Mouse (Mus musculus): ENCODE results near the gene Blmh.

Gene Blmh

GRCm38 (mm10) chr11:76924759-76925236, at the start of gene Blmh:
Gene Blmh, plus strand, starts transcription at chr11:76924809.
- DNase-seq (ENCODE audit: low spot score) = no peak

DNA sequence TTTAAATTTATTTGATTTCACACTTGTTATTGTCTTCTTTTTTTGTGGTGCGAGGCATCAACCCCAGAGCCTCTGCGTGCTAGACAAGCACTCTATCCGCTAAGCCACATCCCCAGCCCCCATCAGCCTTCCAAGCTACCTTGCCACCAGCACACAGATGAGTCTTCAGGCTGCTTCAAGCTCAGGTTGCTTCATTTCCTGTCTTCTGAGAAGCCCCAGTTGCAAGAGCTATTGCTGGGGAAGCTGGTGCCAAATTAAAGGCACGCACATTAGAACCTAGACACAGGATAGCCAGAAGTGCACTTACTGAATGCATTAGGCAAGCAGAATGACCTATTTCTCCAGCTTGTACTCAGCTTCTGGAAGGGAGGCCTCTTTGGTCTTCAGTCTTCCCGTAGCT, 44.8 kb upstream of the Blmh start:
- DNase-seq (ENCODE audit: low spot score) = no peak

- DNase-seq (ENCODE audit: low spot score) = no peak
These were observed 40.2 kb upstream of the Blmh start for GRCm38 (mm10) chr11:76884451-76884850.

DNA sequence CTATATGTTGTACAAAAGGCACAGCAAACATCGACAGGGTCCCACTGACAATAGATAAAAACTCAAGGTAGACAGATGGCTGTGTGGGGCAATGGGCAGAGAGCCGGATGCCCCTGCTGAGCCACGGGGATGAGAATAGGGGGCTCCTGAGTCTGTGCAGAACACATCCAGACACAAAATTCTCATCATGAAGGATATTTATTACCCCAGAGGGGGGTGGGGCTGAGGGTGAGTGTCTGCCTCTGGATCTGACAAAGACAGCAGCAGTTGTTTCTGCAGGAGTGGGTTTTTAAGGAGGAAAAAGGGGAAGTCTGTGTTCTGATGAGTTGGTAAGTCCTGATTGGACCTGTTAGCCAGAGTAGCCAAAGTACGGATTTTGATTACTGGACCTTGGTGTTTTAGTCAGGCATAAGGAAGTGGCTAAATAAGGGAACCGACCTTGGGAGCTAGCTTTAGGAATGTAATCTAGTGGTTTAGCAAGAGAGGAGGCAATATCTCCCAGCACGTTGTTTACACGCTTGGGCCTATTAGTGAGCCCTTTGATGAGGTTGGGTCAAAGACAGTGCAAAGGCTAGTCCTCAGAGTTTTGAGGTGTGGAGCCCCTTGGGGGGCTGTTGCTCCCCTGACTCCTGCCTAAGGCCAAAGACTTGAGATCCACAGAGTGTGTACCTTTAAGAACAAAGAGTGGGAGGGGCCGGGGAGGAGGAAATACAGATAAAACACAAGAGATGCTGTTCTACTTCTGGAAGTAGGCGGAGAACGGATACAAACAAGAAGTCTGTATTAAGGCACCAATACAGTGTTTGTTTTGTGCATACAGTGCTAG, 35.1 kb upstream of the Blmh start:
- DNase-seq (ENCODE audit: low spot score) = peak; percentile 29

GRCm38 (mm10) chr11:76891171-76891570, 33.4 kb upstream of the Blmh start:
- no peak for DNase-seq (ENCODE audit: low spot score)

DNA sequence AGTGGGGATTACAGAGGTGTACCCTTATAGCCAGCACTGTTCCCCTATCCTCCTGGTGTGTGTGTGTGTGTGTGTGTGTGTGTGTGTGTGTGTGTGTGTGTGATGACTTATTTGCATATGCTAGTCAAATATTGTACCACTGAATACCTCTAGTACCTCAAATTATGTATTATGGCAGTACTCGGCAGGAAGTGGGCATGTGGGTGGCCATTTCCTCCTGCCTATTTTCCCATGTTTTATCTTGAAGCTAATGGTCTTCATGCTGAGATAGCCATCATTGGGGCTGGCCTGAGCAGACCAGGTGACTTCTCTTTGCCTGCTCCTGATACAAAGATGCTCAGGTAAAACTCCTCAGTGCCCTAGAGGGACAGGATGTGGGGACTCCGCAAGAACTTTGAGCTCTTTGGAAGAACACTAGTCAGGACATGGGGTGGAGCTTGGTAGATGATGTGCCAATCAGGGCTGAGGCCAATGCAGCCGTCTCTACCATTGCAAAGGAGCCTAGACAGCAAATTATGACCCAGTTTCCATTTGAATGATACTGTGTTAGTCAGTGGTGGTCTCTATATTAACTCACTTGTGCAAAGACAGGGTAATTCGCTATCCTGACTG, 32.8 kb upstream of the Blmh start:
- no peak for DNase-seq (ENCODE audit: low spot score)

DNA sequence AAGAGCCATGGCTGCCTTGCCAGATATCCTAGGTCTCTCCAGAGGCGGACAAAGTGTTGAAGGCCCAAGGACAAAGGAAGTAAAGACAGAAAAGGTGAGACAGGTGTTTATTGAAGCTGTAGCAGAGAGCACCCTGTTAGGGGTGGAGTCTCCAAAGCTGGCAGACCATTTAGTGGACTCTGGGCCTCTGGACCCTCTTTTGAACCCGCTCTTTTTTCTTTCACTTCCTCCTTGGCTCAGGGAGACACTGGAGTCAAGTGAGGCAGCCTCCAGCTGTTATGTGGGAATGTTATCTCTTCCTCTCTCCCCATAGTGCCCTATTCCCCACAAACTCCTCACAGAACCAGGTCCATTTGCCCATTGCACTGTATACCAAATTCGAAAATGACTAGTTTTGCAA, 31.6 kb upstream of the Blmh start:
- DNase-seq (ENCODE audit: low spot score) = no peak

- DNase-seq (ENCODE audit: low spot score) = peak; percentile 64
These were observed 31.0 kb upstream of the Blmh start for GRCm38 (mm10) chr11:76893570-76893969.

DNA sequence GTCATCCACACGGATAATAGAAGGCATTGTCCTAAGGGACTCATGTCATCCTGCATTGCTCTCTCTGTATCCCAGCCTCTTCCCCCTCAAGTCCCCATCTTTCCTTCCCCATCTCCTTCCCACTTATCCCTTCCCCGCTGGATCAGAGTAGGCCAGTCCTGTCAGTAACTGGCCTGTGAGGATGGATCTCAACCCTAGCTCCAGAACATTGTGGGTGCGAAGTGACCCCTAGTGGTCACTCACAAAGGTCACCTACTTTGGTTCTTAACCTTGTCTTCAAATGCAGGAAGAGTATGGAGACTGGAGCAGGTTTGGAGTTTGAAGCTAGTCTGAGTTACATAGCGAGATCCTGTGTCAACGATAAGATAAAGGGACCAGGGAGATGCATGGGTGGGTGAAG, 30.4 kb upstream of the Blmh start:
- DNase-seq (ENCODE audit: low spot score) = peak; percentile 86

DNA sequence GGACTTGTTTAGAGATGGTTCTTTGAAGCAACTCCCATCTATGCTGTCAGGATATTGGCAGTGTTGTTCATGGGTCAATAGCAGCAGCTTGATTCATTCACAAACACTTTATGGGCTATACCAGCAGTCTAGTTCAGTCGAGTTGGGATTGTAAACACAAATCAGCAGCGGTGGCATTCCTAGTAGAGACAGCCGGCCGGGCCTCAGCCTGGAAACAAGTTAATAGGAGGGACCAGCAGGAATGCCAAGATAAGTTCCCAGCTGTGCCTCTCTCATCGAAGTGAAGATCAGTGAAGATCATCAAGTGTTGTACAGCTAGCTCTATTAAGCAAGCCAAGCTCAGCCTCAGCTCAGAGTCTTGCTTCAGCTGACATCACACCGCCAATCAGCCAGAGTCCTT, 28.2 kb upstream of the Blmh start:
- no peak for DNase-seq (ENCODE audit: low spot score)

GRCm38 (mm10) chr11:76897126-76897525, 27.5 kb upstream of the Blmh start:
- no peak for DNase-seq (ENCODE audit: low spot score)

DNA sequence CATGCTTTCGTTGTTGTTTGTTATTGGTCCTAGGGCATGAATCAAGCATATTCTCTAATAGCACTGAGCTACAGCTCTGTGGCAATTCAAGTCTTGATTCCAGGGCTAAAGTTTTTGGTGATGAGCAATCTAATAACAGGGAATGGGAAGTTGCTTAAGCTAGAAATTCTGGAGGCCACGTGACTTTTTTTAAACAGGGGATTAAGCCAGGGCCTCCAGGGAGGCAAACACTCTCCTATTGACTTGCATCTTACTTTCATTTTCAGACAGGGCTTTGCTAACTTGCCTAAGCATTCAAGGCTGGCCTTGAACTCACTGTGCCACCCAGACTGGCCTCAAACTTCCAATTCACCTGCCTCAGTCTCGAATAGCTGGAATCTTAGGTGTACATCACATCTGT, 26.7 kb upstream of the Blmh start:
- no peak for DNase-seq (ENCODE audit: low spot score)

GRCm38 (mm10) chr11:76898751-76899150, 25.9 kb upstream of the Blmh start:
- DNase-seq (ENCODE audit: low spot score) = no peak

DNA sequence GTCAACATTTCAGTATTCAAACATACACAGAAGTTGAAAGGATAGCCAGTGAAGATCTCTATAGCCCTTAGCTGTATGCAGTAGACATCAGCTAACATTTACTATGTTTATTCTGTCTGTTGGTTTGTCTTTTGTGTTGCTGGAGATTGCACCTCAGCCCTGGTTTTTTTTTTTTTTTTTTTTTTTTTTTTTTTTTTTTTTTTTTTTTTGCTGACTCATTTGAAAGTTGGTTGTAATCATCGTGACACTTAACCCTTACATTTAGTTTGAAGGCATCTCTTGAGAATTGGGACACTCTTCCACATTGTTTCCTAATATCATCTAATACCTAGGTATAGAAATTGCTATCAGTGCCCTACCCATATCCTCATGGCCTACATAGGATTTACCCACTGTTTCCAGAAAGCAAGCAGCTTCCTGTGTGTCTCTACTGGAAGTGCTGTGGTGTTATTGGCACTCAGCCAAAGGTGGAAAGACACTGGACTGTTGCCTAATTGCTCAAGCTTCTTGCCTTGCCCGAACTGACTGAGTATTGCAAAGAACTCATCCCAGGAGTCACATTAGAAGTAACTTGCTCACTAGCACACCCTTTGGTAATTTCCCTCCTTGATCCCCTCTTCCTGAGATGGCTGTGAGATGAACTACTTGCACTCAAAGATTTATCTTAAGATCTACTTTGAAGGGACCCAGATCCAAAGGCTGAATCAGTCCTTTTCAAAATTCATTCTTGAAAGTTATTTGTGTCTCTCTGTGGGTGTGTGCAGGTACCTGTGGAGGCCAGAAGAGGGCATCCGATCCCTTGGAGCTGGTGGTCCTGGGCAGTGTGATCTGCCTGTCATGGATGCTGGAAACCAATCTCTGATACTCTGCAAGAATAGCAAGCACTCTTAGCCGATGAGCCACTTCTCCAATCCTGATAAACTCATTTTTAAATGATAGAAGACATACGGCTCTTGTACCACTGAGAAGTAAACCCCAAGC, 24.6 kb upstream of the Blmh start:
- DNase-seq (ENCODE audit: low spot score) = no peak

DNA sequence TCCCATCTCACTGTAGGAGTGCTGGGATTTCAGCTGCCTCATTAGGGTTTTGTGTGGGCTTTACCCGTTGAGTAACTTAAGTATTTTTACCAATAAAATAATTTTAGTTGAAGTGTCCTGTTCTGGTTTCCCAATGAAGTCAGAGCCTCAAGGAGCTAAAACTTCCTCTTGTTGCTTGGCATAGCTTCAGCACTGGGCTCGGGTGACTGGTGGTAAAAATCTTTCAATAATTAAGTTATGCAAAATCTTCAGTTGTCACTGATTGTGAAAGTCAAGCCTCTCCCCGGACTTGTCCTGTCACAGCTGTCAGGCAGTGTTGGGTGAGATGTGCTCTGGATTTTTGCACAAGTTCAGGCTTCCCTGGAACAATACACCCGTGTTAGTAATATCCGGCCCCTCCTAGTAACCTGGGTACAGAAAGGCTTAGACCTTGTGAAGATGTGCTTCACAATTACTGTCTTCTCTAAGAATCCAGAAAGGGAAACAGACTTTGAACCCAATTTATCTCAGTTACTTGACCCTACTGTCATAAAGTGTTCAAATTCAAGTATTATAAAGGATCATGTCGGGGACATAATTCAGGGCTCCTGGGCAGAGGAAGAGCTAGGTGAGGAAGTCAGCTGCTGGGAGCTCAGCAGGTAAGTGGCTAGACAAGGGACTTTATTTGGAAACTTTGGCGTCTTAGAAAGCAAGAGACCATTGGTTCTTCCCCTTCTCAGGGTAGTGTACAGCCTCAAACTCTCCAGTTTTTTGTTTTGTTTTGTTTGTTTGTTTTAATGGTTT, 22.8 kb upstream of the Blmh start, which contains the start of gene Tmigd1:
Tmigd1 (plus strand) TSS at position 581 of the 783 bp plus-strand sequence.
- no peak for DNase-seq (ENCODE audit: low spot score)

DNA sequence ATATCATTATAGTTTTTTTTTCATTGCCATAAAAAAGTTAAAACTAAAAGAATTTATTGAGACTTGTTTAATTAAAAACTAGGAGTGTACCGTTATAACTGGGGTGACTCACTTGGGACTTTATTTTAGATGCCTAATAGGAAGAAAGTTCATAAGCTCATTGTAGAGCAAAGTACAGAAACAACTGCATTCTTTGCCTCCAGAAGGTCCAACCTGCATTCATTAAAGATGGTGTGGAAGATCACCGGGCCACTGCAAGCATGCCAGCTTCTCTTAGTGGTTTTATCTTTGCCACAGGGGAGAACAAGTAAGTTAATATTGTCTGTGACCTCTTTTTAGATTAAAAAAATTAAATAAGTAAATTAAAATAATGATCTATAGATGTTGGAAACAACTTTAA, 20.3 kb upstream of the Blmh start:
- DNase-seq (ENCODE audit: low spot score) = no peak

- DNase-seq (ENCODE audit: low spot score) = no peak
These were observed 16.0 kb upstream of the Blmh start for GRCm38 (mm10) chr11:76908651-76909050.

DNA sequence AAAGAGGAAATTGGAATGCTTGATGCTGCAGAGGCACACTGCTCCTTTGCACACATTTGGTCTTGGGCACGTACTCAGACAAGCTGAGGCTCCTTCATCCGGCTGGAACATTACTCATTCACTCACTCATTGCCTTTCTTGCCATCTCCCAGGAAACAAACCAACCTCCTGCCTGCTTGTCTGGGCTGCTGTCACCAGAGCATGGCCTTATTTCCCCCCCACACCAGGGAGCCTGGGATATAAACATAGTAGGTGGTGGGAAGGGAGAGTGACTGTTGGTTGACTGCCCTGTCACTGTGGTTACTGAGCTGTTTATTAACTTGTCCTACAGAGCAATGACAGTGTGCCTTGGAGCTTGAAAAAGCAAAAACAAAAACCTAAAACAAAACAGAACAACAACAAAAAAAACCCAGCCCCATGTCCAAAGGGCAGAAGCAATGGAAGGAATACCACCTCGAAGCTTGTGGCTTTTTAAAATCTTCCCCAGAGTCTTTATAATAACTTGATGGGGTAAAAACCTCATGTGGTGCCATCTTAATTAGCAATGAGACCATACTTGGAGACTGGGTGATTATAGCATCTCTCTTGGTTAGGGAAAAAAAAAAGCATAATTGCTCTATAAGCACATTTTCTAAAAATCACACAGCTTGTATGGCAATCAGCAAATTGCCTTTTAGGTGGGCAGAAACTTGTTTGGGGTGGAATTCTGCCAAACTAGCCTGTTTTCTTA, 13.1 kb upstream of the Blmh start:
- DNase-seq (ENCODE audit: low spot score) = no peak

GRCm38 (mm10) chr11:76912055-76912395, 12.6 kb upstream of the Blmh start:
- DNase-seq (ENCODE audit: low spot score) = no peak

DNA sequence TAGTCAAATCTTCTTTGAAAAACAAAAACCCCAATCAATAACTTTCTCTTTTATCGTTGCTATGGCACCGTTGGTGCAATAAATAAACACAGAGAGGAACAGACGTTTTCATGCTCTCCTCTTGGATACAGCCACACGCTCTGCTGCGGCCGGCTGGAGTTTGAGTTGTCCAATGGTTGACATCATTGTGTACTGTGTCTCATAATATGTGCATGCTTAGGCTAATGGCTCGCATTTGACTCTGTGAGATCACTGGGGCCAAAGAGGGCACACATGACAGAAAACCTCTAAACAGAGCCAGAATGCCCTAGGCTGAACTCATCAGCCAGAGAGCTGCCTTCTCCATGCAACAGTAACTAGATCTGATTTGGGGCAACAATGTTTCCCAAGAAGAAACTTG, 10.2 kb upstream of the Blmh start:
- DNase-seq (ENCODE audit: low spot score) = no peak

Data from embryo, embryonic 10.5 days (tissue).